Mouse (Mus musculus) monocyte, adult 2 months (primary cell): ENCODE results near the gene Gm49416.
A peak's percentile ranks its signal among the peaks of the same experiment; 100 is the strongest.
"Not testable (repeated sequence)": the region's sequence is repeated elsewhere in the genome, so short reads cannot be mapped to it uniquely, and the experiment has no call there.

Source experiments
- DNase-seq, 2 experiments: peaks; one replicate each; pipeline ENCODE4 v3.0.0; 2022; ENCODE audit warnings: low spot score in 2 of 2, low read depth in 1 of 2

The Gm49416 gene

GRCm38 (mm10) chr19:8888511-8889385, at the start of gene Gm49416, which contains the start of gene 1810009A15Rik:
Gene Gm49416 (plus strand): TSS chr19:8888926.
Gene 1810009A15Rik (plus strand): TSS chr19:8888853.
- peak; percentile 88 to 89 for DNase-seq

GRCm38 (mm10) chr19:8839103-8839907, 49.4 kb upstream of the Gm49416 start, which contains the start of gene Gng3:
Gene Gng3 (minus strand): TSS chr19:8839194.
- DNase-seq: no peak

- DNase-seq: peak; percentile 29 to 56
Measured at GRCm38 (mm10) chr19:8839908-8840791, 48.6 kb upstream of the Gm49416 start.

- DNase-seq: no peak
Measured at GRCm38 (mm10) chr19:8841012-8841411, 47.7 kb upstream of the Gm49416 start.

GRCm38 (mm10) chr19:8842961-8843360, 45.8 kb upstream of the Gm49416 start:
- peak; percentile 6 to 20 for DNase-seq

- peak in 1 of 2 experiments; percentile 56 for DNase-seq
Measured at GRCm38 (mm10) chr19:8844371-8845129, 44.2 kb upstream of the Gm49416 start.

GRCm38 (mm10) chr19:8848356-8848755, 40.4 kb upstream of the Gm49416 start:
- DNase-seq: no peak

GRCm38 (mm10) chr19:8850402-8850901, 38.3 kb upstream of the Gm49416 start, which contains the start of gene Lrrn4cl:
Gene Lrrn4cl (plus strand): TSS chr19:8850768.
- DNase-seq: no peak

GRCm38 (mm10) chr19:8851639-8852038, 37.1 kb upstream of the Gm49416 start:
- DNase-seq: no peak

- DNase-seq: no peak
Measured at GRCm38 (mm10) chr19:8852236-8852928, 36.3 kb upstream of the Gm49416 start.

GRCm38 (mm10) chr19:8853117-8853516, 35.6 kb upstream of the Gm49416 start:
- no peak for DNase-seq

- DNase-seq: no peak
Measured at GRCm38 (mm10) chr19:8857689-8858088, 31.0 kb upstream of the Gm49416 start.

GRCm38 (mm10) chr19:8859018-8859417, 29.7 kb upstream of the Gm49416 start:
- DNase-seq: no peak

- DNase-seq: no peak
Measured at GRCm38 (mm10) chr19:8864265-8864664, 24.5 kb upstream of the Gm49416 start.

- not testable (repeated sequence) for DNase-seq
Measured at GRCm38 (mm10) chr19:8870381-8870780, 18.3 kb upstream of the Gm49416 start.

- DNase-seq: no peak
Measured at GRCm38 (mm10) chr19:8870838-8871237, 17.9 kb upstream of the Gm49416 start.

GRCm38 (mm10) chr19:8871267-8872186, 17.2 kb upstream of the Gm49416 start, which contains the start of gene Ubxn1:
Gene Ubxn1 (plus strand): TSS chr19:8871496.
- peak; percentile 93 to 94 for DNase-seq

- DNase-seq: no peak
Measured at GRCm38 (mm10) chr19:8872266-8872840, 16.4 kb upstream of the Gm49416 start.
